Mouse (Mus musculus) C2C12 (cell line): ENCODE measurements at regions not wholly inside any gene's neighbourhood (a gene's known extent, or its start where the extent isn't known, plus 50 kb on each side); places are given as distances from the start of the nearest gene placed in this dataset.
A peak's percentile ranks its signal among the peaks of the same experiment; 100 is the strongest.

Experiments used
- CTCF ChIP-seq: IDR thresholded peaks from one replicate; pipeline ENCODE4 v1.5.1; 2011; ENCODE audit not compliant: control insufficient read depth, insufficient read depth, insufficient read length
- MAX ChIP-seq: IDR thresholded peaks from one replicate; pipeline ENCODE4 v1.6.1; 2011; ENCODE audit warnings: mild to moderate bottlenecking, control low read depth
- MYOD1 ChIP-seq: IDR thresholded peaks from one replicate; pipeline ENCODE4 v1.6.1; 2011; ENCODE audit warnings: low read depth; ENCODE audit not compliant: control insufficient read depth, insufficient read length

DNA sequence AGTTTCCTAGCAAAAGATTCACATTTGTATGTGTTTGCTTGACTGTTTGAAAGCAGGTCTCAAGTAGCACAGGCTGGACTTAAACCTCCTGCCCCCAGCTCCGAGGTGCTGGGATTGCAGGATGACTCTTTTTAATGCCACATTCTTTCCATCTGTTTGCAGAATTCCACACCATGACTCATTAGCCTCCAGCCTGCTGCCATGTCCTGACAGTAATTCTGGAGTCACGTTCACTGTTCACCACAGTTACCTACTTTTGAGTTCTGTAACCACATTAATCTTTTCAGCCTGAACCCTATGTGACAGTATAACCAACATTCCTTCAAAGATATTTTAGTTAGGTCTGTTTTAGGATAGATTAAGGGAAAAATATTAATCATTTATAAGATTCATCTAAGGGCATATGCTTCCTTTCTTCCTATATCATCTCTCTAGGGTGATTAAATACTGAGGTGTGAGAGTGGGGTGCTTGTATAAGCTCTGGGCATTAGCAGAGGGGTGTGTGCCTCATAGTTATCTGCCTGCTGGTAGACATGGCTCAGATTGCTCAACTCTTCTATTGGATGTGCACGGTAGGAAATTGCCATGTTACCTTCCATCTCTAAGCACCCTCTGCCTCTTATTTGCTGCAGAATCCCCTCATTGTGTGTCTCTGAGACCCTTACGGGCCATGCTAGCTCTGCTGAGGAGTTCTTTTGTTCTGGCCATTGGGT lies 105.3 kb upstream of the Kitl start:
- no peak for TF ChIP-seq CTCF
- peak; percentile 76 for TF ChIP-seq MYOD1
- TF ChIP-seq MAX, result peak; percentile 76
